Mouse (Mus musculus) spleen, postnatal 10 days (tissue): Measurements from ENCODE around the gene Iars.
"Not testable (repeated sequence)": the region's sequence is repeated elsewhere in the genome, so short reads cannot be mapped to it uniquely, and the experiment has no call there.

Experiments
- DNase-seq, 2 experiments: peaks; one replicate each; pipeline ENCODE4 v3.0.0; 2021 to 2022; ENCODE audit warnings: low spot score in 2 of 2

The Iars gene

DNA sequence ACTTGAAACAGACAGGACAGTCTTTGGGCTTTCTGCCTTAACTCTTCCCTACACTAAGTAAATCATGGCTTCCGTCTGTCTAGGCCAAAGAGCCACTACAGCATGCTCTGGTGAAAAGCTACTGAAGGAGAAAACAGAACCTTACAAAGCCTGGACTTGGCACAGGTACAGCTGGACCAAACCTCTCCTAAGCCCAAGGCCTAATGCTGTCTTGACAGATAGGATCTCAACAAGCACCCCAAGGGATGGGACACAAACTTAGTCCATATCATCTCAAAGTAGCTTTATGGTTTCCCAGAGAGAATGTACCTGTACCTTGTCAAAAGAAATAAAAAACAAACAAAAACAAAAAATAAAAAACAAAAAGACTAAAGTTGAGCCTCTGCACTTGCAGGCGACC is 54.5 kb downstream of the Iars start:
- no peak for DNase-seq

DNA sequence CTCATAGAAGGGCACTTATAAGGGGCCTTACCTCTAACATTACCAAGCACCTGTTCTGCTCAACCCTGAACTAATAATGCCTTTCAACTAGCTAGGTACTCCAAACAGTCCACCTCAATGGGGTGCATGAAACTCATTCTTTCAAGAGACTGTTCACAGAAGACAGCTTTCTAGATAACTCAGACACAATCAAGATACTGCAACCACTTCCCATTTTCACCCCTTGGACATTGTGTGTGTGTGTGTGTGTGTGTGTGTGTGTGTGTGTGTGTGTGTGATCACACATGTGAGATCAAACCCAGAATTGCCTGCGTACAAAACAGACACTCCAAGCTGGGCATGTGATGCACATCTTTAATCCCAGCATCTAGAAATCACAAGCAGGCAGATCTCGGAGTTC is 56.1 kb downstream of the Iars start:
- DNase-seq: no peak

DNA sequence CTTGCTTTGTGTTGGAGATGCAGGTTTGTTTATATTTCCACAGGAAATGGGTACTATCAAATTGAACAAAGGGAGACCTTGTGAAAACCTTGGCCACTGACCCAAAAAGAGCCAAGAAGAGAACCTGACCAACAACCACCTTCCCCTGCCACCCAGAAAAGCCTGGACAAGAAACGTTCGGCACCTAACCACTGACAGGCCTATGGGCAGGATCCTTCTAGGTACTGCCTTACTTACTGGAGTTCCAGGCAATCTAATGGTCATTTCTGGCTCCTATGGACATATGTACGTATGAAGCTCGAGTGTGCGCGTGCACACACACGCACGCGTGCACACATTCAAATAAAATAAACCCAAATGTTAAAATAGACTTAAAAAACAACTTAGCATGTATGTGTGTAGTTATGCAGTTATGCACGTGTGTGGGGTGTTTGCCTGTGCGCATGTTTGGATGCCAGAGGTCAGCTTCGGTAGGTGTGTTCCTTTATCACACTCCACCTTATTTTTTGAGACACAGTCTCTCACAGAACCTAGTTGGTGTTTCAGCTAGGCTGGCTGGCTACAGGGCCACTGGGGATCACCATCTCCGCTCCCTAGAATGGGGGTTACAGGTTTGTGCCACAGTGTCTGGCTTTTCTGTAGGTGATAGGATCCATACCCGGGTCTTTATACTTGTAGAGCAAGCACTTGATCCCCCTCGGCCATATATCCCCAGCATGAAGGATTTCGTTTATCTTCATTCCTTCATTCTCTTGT is 59.6 kb downstream of the Iars start:
- no peak for DNase-seq

DNA sequence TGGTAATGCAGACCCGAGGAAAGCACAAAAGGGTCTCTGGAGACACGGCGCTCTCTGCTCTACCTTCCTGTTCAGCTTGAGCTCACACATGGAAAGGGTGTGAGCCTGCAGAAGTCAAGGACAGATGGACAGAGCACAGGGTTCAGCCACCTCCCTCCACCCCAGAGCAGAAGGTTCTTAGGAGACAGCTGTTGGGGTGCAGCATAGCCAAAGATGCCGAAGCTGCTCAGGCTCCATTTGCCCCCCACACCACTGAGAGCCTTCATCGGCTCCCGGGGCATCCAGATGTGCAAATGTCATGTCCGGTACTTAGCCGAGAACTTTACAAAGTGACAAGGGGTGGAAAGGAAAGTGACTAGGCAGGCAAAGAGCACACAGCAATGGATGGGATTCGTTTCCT is 74.7 kb downstream of the Iars start:
- no peak for DNase-seq

DNA sequence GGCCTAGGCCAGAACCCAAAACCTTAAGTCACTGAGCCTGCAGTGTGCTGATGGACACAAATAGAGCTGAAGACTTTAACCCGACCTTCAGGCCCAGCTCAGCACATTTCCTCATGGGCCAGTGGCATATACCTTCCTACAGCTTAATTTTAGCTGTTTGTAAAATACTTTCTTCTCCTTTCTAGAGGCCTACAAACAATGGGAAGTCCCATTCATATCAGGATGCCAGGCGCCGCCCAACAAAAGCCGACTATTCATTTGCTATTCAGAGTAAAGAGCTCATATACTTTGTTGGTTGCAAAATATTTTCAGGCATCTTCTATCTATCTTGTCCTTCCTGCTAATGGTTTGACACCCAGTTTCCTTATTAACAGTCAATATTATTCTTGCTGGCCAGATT is 76.1 kb downstream of the Iars start:
- no peak for DNase-seq

DNA sequence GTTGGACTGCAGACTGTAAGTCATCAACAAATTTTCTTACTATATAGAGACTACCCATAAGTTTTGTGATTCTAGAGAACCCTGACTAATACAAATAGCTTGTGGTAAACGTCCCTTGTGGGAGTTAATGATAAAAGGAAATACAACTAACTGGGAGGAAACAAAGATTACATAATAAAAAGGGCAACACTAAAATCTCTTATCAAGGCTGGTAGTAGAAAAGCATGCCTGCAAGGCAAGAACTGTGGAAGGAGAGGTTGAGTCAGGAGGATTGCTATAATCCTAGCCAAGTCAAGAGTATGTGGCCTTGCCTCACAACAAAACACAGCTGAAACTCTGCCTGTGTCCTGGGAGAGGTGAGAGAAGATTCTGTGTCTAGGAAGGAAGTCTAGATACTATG is 78.8 kb downstream of the Iars start:
- DNase-seq: no peak

DNA sequence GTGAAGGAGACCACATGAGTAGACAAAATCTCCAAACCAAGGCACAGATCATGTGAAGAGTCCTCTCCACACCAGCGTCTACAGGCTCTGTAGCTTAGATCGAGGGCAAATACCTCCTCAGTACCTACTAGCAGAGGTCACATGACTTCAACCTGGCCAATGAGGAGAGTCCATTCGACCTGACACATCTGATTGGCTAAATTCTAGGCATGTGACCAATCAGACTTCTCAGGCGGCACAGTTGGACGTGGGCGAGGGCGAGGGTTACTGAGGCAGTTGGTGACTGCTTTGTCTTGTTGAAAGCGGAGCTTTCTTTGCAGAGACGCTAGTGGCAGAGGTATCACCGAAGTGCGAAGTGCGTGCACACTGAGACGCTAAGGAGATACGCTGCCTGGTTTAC is 80.3 kb downstream of the Iars start:
- DNase-seq: no peak

DNA sequence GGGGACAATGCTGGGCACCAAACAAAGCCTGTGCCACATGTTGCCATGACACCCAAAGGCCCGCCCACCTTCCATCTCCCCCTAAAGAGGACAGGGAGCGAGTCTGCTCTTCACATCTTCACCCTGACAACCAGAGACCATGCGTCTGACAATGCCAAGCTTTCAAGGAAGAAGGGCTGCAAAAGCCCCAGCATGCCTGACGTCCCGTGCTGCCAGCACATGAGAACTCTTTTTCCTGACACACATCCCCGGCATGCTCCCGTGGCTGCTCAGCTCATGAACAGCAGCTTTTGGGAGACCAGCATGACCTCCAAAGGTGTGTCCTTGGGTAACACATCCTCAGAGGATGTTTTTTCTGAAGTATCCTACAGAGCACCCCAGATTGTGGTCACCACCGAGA is 83.4 kb downstream of the Iars start:
- no peak for DNase-seq

DNA sequence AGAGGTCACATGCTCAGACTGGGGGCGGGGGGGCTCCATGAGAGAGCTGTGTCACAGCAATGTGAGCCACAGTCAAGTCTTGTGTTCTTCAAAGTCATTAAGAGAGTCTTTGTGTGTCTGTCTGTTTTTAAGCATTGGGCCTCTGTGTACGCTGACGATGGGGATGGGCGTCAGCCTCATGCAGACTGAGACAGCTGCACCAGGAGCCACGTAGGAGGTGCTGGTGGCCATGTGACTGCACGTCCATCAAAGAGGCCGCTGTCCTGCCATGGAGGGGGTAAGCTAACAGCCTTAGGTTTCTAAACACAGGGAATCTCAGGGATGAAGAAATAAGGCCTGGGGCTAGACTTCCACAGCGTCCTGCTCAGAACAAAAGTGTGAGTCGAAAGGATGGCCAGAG is 84.4 kb downstream of the Iars start:
- DNase-seq: no peak

DNA sequence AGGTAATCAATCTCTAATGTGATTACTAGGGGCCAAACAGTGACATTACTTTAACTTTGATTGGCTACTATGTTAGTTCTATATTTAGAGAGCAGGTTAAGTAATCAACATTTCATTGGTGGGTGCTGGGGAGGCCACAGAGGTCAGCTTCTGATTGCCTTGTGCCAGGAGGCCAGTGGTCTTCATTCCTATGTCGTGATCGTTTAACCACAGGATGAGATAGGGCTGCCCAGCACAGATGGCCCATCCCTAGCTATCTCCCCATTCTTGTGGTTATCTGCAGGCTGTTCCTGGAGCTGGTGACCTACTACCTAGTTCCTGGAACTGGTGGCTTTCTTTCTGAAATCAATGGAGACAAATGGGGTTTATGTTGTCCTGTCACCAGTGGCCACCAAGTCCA is 86.1 kb downstream of the Iars start:
- DNase-seq: no peak

DNA sequence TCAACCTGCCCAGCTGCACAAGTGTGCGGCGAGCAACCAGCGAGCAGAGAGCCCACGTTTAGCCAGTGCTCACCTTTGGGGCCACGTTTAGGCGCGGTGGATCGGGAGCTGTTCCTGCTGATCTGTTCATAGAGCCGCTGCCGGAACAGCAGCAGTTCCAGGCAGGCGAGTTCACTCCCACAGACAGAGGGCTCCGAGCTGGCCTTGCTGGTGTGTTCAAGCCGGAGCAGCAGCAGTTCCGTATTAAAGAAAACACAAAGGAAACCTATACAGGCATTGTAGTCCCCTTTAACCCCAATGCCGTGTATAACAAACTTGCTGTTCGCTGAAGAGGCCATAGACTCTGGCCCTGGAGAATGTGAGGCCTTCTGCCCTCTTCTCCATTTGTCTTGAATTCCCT is 87.2 kb downstream of the Iars start:
- no peak for DNase-seq

DNA sequence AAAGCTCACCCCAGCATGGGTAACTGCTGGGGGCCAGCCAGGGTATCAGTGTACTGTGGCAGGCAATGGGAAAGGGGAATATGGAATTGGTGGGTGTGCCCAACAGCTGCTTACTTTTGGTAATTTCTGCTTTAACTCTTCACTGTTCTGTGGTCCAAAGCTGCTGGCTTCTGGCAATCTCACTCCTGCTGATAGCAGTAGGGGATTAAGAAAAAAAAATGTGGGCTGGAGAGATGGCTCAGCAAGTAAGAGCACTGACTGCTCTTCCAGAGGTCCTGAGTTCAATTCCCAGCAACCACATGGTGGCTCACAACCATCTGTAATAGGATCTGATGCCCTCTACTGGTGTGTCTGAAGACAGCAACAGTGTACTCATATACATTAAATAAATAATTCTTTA is 89.6 kb downstream of the Iars start:
- DNase-seq: not testable (repeated sequence)
